Mouse (Mus musculus): Measurements from ENCODE around the gene Snx21. TPM values are rescaled to one million over a fixed set of nuclear protein-coding genes. Genes with fewer than 3 reads are reported as not detected.

Gene Snx21
- polyA plus RNA-seq, 1 experiment from 2014 or later, result 22.7 TPM

DNA sequence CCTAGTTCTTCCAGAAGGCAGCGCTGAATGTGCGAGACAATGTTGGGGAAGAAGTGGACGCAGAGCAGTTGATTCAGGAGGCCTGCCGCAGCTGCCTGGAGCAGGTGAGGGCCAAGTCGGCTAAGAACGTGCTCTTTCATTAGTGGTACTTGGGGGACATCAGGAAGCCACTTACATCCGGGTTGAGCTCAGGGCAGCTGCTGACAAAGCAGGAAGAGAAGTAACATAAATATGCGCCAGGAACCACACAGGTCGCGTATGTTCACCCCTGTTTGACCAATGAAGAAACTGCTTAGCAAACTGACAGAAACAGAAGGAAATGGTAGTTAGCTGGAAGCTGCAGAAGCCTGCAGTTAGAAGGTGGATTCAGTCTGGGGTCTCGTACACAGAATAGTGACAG is 31.5 kb upstream of the Snx21 start:
- WGBS, result 74% methylated on average over 11 of the region's 11 CpGs
- no peaks in the 10 kb centered on the region for H3K27me3 ChIP-seq (ENCODE audit: insufficient read depth, low read length)

DNA sequence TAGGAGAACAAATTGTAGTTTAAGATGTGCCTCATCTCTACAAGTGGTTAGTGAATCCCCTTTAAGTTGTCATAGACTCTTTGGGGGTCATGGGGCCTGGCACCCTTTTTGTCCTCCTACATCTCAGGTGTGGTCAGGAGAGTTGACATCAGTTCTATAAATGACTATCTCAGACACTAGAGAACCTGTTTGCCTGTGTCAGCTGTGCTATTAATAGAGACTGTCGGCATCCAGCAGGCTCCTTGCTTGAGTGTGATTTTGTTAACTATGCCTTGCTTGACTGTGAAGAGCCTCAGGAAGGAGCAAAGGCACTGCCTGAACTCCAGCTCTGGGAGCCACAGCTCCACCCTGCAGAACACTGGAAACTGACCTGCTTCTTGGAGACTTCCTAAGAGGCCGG is 30.8 kb upstream of the Snx21 start:
- Histone ChIP-seq H3K9me3 (ENCODE audit: low read length) (no peaks in the 10 kb centered on the region), H3K36me3 (ENCODE audit: insufficient read depth, low read length) (peaks cover 80% of the 10 kb centered on the region), H3K27me3 (ENCODE audit: insufficient read depth, low read length) (no peaks in the 10 kb centered on the region), H3K4me1 (ENCODE audit: insufficient read depth, low read length) (no peaks in the 10 kb centered on the region), H3K4me3 (ENCODE audit: low read length) (no peak overlapping the region), H3K4me2 (replicated peaks; ENCODE audit: low read depth, low read length) (no peak overlapping the region), H3K9ac (replicated peaks; ENCODE audit: low read length) (no peak overlapping the region), H3K27ac (ENCODE audit: low read length) (no peak overlapping the region)
- ATAC-seq (ENCODE audit: low FRiP score, low TSS enrichment), result no peak
- 80% methylated on average over 2 of the region's 2 CpGs for WGBS

More for the DNA sequence above, 31.5 kb upstream of the Snx21 start:
- H3K9me3 ChIP-seq (ENCODE audit: low read length), result no peaks in the 10 kb centered on the region
- H3K4me2 ChIP-seq (replicated peaks; ENCODE audit: low read depth, low read length), result no peak overlapping the region
- no peak overlapping the region for H3K27ac ChIP-seq (ENCODE audit: low read length)
- H3K4me1 ChIP-seq (ENCODE audit: insufficient read depth, low read length), result no peaks in the 10 kb centered on the region
- H3K9ac ChIP-seq (replicated peaks; ENCODE audit: low read length), result no peak overlapping the region
- peaks cover 77% of the 10 kb centered on the region for H3K36me3 ChIP-seq (ENCODE audit: insufficient read depth, low read length)
- no peak overlapping the region for H3K4me3 ChIP-seq (ENCODE audit: low read length)
- ATAC-seq (ENCODE audit: low FRiP score, low TSS enrichment), result no peak

GRCm38 (mm10) chr2:164757841-164758240 is 27.8 kb upstream of the Snx21 start:
- WGBS, result 82% methylated on average over 11 of the region's 11 CpGs
- ATAC-seq (ENCODE audit: low FRiP score, low TSS enrichment), result no peak
- no peak overlapping the region for H3K27ac ChIP-seq (ENCODE audit: low read length)
- H3K4me2 ChIP-seq (replicated peaks; ENCODE audit: low read depth, low read length), result no peak overlapping the region
- peaks cover 87% of the 10 kb centered on the region for H3K36me3 ChIP-seq (ENCODE audit: insufficient read depth, low read length)
- H3K27me3 ChIP-seq (ENCODE audit: insufficient read depth, low read length), result no peaks in the 10 kb centered on the region
- H3K9me3 ChIP-seq (ENCODE audit: low read length), result no peaks in the 10 kb centered on the region
- no peaks in the 10 kb centered on the region for H3K4me1 ChIP-seq (ENCODE audit: insufficient read depth, low read length)
- H3K4me3 ChIP-seq (ENCODE audit: low read length), result no peak overlapping the region
- no peak overlapping the region for H3K9ac ChIP-seq (replicated peaks; ENCODE audit: low read length)

DNA sequence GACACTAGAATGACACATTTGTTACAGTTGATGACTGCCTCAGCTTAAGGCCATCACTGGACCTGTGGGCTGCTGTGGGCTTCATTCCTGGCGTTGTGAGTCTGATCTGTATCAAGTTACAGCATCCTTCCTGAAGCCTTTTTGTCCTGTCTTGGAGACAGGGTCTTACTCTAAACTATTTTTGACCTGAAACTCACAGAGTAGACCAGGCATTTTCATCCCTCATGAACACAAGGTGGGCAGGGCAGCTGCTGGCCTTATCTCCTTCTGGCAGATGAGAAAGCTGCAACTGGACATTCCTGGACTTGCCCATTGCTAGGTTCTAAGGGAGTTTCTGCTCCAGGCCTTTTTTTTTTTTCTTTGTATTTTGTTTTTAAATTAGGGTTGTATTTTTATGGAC is 26.9 kb upstream of the Snx21 start:
- Histone ChIP-seq H3K27me3 (ENCODE audit: insufficient read depth, low read length) (no peaks in the 10 kb centered on the region), H3K4me3 (ENCODE audit: low read length) (no peak overlapping the region), H3K9ac (replicated peaks; ENCODE audit: low read length) (no peak overlapping the region), H3K27ac (ENCODE audit: low read length) (no peak overlapping the region), H3K4me2 (replicated peaks; ENCODE audit: low read depth, low read length) (no peak overlapping the region), H3K4me1 (ENCODE audit: insufficient read depth, low read length) (no peaks in the 10 kb centered on the region), H3K9me3 (ENCODE audit: low read length) (no peaks in the 10 kb centered on the region), H3K36me3 (ENCODE audit: insufficient read depth, low read length) (peaks cover 95% of the 10 kb centered on the region)
- whole genome bisulfite sequencing, result 28% methylated on average over 1 of the region's 1 CpGs
- ATAC-seq (ENCODE audit: low FRiP score, low TSS enrichment), result no peak

- no peaks in the 10 kb centered on the region for H3K4me1 ChIP-seq (ENCODE audit: insufficient read depth, low read length)
- H3K4me2 ChIP-seq (replicated peaks; ENCODE audit: low read depth, low read length), result no peak overlapping the region
- 83% methylated on average over 4 of the region's 4 CpGs for WGBS
- H3K36me3 ChIP-seq (ENCODE audit: insufficient read depth, low read length), result peaks cover 89% of the 10 kb centered on the region
- H3K9ac ChIP-seq (replicated peaks; ENCODE audit: low read length), result no peak overlapping the region
- no peak overlapping the region for H3K4me3 ChIP-seq (ENCODE audit: low read length)
- H3K9me3 ChIP-seq (ENCODE audit: low read length), result no peaks in the 10 kb centered on the region
- H3K27ac ChIP-seq (ENCODE audit: low read length), result no peak overlapping the region
- no peak for ATAC-seq (ENCODE audit: low FRiP score, low TSS enrichment)
- H3K27me3 ChIP-seq (ENCODE audit: insufficient read depth, low read length), result no peaks in the 10 kb centered on the region
Observed at GRCm38 (mm10) chr2:164760059-164760833, 25.4 kb upstream of the Snx21 start.

DNA sequence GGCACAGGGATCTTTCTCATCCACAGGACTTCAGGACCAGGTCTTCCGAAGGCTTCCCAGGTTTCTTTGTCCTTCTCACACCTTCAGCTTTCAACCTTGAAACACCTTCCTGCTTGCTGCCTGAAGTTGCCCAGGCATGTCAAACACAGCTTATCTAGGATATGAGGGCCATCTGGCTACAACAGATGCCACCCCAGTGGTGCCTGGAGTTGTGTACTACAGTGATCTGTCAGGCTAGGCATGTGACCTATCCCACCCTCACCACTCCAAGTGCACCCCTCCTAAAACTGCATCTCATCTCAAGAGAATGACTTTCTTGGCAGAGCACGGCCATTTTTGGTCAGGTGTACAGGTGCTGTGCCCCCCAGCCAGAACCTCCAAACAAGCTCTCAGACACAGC is 24.1 kb upstream of the Snx21 start:
- Histone ChIP-seq H3K4me3 (ENCODE audit: low read length) (no peak overlapping the region), H3K36me3 (ENCODE audit: insufficient read depth, low read length) (peaks cover 85% of the 10 kb centered on the region), H3K9ac (replicated peaks; ENCODE audit: low read length) (no peak overlapping the region), H3K4me1 (ENCODE audit: insufficient read depth, low read length) (no peaks in the 10 kb centered on the region), H3K9me3 (ENCODE audit: low read length) (no peaks in the 10 kb centered on the region), H3K27me3 (ENCODE audit: insufficient read depth, low read length) (no peaks in the 10 kb centered on the region), H3K27ac (ENCODE audit: low read length) (no peak overlapping the region), H3K4me2 (replicated peaks; ENCODE audit: low read depth, low read length) (no peak overlapping the region)
- 90% methylated on average over 2 of the region's 2 CpGs for WGBS
- peak; percentile 57; the same call in 1 of the 2 replicates for ATAC-seq (ENCODE audit: low FRiP score, low TSS enrichment)

DNA sequence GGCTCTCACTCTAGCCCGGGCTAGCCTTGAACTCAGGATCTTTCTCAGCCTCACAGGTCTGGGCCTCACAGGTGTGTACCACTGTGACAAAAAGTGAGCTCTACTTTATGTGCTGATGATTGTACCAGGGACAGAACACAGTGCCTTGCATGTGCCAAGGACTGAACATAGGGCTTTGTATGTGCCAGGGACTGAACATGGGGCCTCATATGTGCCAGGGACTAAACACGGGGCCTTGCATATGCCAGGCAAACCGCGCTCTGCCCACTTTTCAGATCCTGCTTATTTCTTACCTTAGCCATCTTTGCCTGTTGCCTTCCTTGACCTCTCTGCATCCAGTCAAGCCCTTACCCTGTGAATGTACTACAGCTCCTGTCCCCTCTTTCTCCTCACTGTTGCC is 23.7 kb upstream of the Snx21 start:
- H3K4me2 ChIP-seq (replicated peaks; ENCODE audit: low read depth, low read length), result no peak overlapping the region
- H3K4me1 ChIP-seq (ENCODE audit: insufficient read depth, low read length), result no peaks in the 10 kb centered on the region
- 89% methylated on average over 4 of the region's 4 CpGs for WGBS
- H3K9ac ChIP-seq (replicated peaks; ENCODE audit: low read length), result no peak overlapping the region
- H3K4me3 ChIP-seq (ENCODE audit: low read length), result no peak overlapping the region
- no peaks in the 10 kb centered on the region for H3K9me3 ChIP-seq (ENCODE audit: low read length)
- peaks cover 83% of the 10 kb centered on the region for H3K36me3 ChIP-seq (ENCODE audit: insufficient read depth, low read length)
- no peak for ATAC-seq (ENCODE audit: low FRiP score, low TSS enrichment)
- H3K27me3 ChIP-seq (ENCODE audit: insufficient read depth, low read length), result no peaks in the 10 kb centered on the region
- H3K27ac ChIP-seq (ENCODE audit: low read length), result no peak overlapping the region

DNA sequence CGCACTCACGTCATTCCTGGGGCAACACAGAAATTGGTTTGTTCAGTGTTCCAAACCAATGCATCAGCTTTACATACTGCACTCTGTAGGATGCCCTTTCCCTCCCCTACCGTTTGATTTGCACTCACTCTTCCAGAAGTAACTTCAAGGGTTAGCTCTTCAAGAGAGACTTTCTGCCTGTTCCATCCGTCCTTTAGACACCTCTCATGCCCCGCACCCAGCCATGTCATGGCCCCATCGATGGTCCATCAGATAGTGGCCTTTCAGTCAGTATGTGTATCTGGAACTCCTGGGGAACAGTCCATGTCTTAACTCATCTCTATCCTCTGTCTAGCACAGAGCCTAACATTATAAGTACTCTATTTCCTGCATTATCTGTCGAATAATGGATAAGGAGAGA is 23.0 kb upstream of the Snx21 start:
- WGBS, result 88% methylated on average over 7 of the region's 7 CpGs
- Histone ChIP-seq H3K27me3 (ENCODE audit: insufficient read depth, low read length) (no peaks in the 10 kb centered on the region), H3K9ac (replicated peaks; ENCODE audit: low read length) (no peak overlapping the region), H3K4me2 (replicated peaks; ENCODE audit: low read depth, low read length) (no peak overlapping the region), H3K4me1 (ENCODE audit: insufficient read depth, low read length) (no peaks in the 10 kb centered on the region), H3K36me3 (ENCODE audit: insufficient read depth, low read length) (peaks cover 83% of the 10 kb centered on the region), H3K4me3 (ENCODE audit: low read length) (no peak overlapping the region), H3K27ac (ENCODE audit: low read length) (no peak overlapping the region), H3K9me3 (ENCODE audit: low read length) (no peaks in the 10 kb centered on the region)
- no peak for ATAC-seq (ENCODE audit: low FRiP score, low TSS enrichment)

GRCm38 (mm10) chr2:164765841-164766240 is 19.8 kb upstream of the Snx21 start:
- Histone ChIP-seq H3K4me2 (replicated peaks; ENCODE audit: low read depth, low read length) (no peak overlapping the region), H3K4me3 (ENCODE audit: low read length) (no peak overlapping the region), H3K9me3 (ENCODE audit: low read length) (no peaks in the 10 kb centered on the region), H3K36me3 (ENCODE audit: insufficient read depth, low read length) (peaks cover 55% of the 10 kb centered on the region), H3K4me1 (ENCODE audit: insufficient read depth, low read length) (peaks cover 9% of the 10 kb centered on the region), H3K9ac (replicated peaks; ENCODE audit: low read length) (no peak overlapping the region), H3K27me3 (ENCODE audit: insufficient read depth, low read length) (no peaks in the 10 kb centered on the region), H3K27ac (ENCODE audit: low read length) (no peak overlapping the region)
- no peak for ATAC-seq (ENCODE audit: low FRiP score, low TSS enrichment)
- 86% methylated on average over 3 of the region's 3 CpGs for WGBS

GRCm38 (mm10) chr2:164767812-164768540 is 17.6 kb upstream of the Snx21 start:
- no peak overlapping the region for H3K4me2 ChIP-seq (replicated peaks; ENCODE audit: low read depth, low read length)

More at GRCm38 (mm10) chr2:164767812-164768540, 17.6 kb upstream of the Snx21 start:
- Histone ChIP-seq H3K4me1 (ENCODE audit: insufficient read depth, low read length) (peaks cover 25% of the 10 kb centered on the region), H3K36me3 (ENCODE audit: insufficient read depth, low read length) (peaks cover 50% of the 10 kb centered on the region), H3K4me3 (ENCODE audit: low read length) (no peak overlapping the region), H3K9ac (replicated peaks; ENCODE audit: low read length) (no peak overlapping the region), H3K27me3 (ENCODE audit: insufficient read depth, low read length) (no peaks in the 10 kb centered on the region), H3K9me3 (ENCODE audit: low read length) (no peaks in the 10 kb centered on the region), H3K27ac (ENCODE audit: low read length) (0 out of 2 replicates have a peak overlapping the region, but pooled peaks have one; percentile 17)
- WGBS, result 92% methylated on average over 15 of the region's 15 CpGs
- no peak for ATAC-seq (ENCODE audit: low FRiP score, low TSS enrichment)

Measured in kidney, embryonic 16.5 days (tissue).